Mouse (Mus musculus): ENCODE measurements around the gene Gja10.

DNA sequence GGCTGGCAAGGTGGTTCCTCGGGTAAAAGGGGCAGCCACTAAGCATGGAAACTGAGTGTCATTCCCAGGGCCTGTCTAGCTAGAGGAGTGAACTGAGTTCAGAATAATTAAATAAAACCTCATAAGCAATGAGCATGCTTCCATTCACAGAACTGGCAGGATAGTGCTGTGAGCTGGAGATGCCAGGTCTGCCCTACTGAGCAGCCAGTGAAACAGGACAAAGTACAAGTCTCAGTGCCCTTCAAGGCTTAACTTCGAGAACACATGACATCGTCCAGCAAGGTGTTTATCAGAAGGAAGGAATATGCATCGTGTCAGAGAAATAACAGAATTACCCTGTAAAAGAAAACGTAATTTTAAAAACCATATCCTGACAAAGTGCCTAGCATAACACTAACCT is 29.0 kb downstream of the Gja10 start:
- TF ChIP-seq CTCF (IDR thresholded peaks at IDR 0.05; ENCODE audit: control insufficient read depth, insufficient read depth, insufficient replicate concordance, low read depth, low read length) (no peak), POLR2A (IDR thresholded peaks at IDR 0.05; ENCODE audit: control insufficient read depth, low read depth, low read length) (no peak)
